Mouse (Mus musculus): Measurements from ENCODE around the gene Fbxl2.
A peak's percentile ranks its signal among the peaks of the same experiment; 100 is the strongest.

Fbxl2 gene

DNA sequence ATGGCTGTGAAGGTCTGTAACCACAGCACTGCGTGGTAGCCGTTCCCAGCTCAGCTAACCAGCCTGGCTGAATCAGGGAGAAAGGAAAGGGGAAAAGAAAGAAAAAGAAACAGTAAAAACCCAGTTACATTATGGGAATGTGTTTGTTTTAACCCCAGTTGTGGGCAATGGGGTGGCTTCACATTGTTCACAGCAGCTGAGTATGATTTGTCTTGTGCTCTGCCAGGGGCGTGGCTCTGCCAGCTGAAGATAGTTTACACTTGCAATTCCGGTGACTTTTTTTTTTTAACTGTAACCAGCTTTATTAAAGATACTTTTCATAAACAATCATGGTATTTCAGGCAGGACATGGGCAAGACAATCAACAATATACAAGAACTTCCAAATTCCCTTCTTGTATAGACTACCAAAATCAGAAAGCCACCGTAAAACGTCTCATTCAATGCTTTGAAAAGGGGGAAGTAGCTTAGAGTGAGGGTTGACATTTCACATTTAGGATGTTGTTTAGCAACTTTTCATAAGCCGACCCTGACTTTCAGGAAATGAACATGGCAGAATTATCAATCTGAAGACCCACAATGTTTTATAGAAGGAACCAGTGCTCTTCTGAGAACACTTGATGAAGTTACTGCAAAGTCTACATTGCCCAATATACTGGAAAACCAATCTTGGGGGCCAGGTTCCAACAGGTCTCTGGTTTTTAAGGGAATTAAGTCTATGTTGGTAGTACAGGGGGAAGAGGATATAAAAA, 26.8 kb downstream of the Fbxl2 start:
- no peak for DNase-seq (ENCODE audit: low spot score in 2 of 2)

DNA sequence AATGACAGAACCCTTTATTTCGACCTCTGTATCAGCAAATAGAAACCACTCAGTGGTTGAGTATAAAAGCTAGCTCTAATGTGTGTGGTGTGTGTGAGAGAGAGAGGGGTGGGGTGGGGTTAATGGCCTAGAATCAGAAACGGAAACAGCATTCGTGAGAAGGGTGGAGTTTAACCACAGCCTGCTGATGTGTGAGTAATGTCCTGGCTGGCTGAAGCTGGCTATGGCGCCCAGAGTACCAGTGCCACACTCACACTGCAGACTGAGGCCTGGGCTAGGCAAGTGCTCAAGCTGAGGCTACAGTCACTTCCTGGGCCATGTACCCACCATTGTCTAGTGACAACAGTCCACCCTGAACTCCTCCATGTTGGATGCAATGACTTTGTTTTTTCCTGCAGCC, 29.6 kb downstream of the Fbxl2 start:
- no peak for DNase-seq (ENCODE audit: low spot score in 2 of 2)

DNA sequence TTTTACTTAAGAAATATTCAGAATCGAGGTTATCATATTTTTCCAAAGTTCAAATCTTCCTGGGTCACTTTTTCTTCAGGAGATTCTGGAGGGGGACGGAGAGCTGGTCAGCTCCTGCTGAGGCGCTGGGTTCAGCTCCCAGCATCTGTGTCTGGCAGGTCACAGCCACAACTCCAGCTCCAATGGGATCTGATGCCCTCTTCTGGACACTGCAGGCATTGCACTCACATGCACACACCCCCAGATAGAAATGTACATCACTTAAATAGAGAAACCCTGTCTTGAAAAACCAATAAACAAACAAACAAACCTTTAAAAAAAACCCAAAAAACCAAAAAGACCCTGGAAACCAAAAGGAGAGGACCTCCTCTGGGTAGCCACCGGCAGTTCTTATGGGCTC, 30.3 kb downstream of the Fbxl2 start:
- DNase-seq (ENCODE audit: low spot score in 2 of 2) = no peak

DNA sequence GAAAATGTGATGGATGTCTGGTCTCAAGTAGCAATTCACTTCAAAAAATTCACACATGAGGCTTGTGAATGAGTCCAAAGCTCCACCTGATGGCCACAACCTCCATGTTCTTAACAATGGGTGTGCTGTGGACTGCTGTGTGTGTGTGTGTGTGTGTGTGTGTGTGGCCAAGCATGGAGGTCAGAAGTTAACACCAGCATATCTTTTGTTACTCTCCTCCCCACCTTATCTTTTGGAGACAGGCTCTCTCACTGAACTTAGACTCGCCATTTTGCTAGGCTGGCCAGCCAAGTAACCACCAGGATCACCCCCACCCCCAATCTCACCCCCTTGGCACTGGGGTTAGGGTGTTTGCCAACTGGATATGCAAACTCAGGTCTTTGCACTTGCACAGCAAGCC, 32.0 kb downstream of the Fbxl2 start:
- no peak for DNase-seq (ENCODE audit: low spot score in 2 of 2)

DNA sequence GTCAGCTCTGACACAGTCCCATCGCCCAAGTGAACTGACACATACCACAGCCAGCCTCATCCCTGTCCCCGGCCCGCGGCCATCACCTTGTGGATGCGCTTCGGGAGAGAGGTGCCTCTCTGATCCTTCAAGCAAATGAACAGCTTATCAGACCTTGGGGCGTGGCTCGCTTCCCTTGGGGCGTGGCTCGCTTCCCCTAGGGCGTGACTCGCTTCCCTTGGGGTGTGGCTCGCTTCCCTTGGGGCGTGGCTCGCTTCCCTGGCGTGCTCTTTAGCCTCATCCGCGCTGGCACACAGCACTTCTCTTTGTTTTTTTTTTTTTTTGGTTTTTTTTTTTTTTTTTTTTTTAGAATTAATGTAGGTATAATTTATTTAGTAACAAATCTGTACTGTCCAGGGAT, 34.8 kb downstream of the Fbxl2 start:
- DNase-seq (ENCODE audit: low spot score in 2 of 2) = no peak

DNA sequence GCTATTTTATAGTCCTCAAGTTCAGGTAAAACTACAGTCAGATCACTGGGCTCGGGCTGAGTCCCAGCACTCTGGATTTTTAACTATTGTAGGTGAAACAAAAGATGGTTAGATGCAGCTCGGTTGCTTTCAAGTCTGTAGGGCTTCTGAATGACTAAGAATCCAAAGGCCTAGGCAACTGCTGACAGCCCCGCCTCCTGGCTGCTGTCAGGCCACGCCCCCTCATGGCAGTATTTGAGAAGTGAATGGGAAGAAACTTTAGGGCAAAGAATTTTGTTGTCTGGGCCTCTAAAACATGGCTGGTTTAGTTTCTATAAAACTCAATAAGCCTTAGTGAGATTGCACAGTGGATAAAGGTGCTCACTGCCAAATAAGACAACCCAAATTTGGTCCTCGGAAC, 36.5 kb downstream of the Fbxl2 start:
- no peak for DNase-seq (ENCODE audit: low spot score in 2 of 2)

DNA sequence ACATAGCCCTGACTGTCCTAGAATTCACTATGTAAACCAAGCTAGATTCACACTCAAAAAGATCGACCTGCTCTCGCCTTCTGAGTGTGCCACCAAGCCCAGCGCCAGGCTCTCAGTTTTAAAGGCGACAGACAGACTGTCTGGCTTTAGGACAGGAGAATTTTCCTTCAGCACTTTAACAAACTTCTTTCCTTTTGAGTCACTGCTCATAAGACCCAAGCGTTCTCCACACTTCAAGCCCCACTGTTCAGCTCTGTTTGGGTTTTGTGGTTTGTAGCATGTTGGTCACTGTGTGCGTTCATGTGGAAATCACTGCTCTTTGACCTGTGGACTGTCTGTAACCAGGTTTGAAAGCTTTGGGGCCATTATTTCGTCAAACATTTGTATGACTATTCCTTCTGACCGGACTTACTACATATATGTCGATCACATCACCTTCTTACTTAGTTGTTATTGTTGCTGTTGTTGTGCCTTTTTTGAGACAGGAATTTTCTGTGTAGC, 38.1 kb downstream of the Fbxl2 start:
- no peak for DNase-seq (ENCODE audit: low spot score in 2 of 2)

DNA sequence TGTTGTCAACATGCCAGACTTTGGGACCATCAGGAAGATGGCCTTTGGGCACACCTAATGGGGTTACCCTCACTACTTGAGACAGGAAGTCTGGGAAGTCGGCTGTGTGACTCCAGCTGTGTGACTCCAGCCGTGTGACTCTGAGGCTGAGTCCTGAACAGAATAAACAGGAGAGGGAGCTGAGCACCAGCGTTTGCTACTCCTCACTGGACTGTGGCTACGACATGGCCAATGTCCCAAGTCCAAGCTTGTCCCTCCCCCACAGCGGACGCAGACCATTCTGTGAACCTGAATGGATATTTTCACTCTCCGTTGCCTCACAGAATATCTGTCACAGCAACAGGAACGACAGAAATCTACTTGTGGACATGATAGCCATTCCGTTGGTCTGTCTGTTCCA, 39.2 kb downstream of the Fbxl2 start:
- DNase-seq (ENCODE audit: low spot score in 2 of 2) = no peak

DNA sequence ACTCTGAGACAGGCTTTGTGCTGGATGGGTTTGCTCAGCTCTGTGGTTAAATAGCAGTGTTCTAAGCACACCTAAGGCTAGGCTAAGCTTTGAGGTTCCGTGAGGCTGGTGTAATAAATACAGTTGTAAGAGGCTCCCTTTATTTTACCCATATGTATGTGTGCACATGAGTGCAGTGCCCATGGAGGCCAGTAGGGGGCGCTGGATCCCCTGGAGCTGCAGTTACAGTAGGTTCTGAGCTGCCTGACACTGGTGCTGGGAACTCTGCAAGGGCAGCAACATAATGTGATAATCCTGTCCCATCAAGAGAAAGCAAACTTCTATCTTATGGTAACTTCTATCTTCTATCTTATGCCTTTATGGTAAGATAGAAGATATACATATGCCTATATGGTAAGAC, 47.7 kb downstream of the Fbxl2 start:
- DNase-seq (ENCODE audit: low spot score in 2 of 2) = no peak

DNA sequence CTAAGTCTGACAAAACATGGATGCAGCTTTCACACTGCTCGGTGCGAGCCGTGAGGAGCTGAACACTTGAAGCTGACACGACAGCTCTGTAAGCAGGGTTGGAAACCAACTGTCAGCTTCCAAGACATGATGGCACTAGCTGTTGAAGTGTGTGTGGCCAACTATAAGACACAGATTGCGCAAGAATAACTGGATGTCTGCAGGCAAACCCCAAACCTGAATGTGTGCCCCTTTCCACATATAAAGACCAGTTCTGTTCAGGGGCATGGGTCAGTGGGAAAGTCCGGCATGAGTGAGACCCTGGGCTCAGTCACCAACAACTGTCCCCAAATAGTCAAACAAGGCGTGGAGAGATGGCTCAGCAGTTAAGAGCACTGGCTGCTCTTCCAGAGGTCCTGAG, 53.2 kb downstream of the Fbxl2 start:
- DNase-seq (ENCODE audit: low spot score in 2 of 2) = no peak

DNA sequence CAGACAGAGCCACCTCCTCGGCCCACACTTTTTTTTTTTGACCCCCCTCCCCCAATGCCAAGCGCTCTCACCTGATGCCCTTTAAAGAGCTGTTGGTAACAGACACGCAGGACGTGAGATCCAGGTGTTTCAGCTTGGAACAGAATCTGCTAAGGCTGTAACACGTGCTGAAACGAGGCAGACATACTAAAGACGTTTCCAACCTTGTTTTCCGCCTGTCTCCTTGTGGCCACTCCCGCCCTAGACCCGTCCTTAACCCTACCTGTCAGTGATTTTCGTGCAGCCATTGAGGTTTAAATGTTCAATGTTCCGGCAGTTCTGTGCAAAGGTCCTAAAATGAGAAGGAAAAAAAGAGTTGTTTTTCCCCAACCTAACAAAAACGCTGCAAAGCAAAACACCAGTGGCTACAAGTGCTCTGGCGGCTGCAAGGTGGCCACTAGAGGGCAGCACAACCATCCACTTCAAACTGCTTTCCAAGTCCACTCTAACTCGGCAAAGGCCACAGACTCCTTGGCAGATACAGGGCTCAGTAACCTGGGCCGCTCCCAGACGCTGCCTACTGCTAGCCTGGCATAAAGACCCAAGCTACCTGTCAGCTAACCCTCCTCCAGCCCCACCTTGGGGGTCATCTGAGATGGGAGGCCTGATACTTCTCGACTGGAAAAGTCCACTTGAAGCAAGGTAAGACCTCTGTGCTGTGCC, 55.3 kb downstream of the Fbxl2 start:
- peak; percentile 62 to 70 for DNase-seq (ENCODE audit: low spot score in 2 of 2)

DNA sequence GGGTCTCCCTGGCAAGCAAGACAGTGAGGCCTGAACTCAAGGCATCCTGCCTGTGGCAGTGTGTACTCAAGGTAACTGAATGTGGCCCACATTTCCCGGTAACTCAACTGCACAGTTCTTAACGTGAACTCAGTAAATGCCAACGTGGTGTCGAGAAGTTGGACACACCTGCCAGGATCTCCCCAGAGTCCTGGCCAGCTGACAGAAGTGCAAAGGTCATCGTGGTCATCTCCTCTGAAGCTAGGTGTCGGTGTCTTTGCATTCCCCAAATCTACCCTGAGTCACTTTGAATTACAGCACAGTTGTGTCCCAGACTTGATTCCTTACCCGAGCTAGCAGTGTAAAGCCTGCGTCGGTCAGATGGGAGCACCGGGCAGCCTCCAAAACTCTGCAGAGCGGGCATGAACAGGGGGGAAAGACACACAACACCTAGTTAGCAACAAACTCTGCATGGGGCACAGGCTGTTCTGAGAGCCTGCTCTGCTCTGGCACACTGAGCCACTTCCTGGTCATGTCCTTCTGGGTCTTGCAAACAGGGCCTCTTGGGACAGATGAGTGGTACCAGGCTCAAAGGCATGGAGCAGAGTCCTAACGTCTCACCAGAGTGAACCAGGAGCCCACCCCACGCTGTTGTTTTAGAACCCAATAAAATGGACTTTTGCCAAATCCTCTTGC, 60.9 kb downstream of the Fbxl2 start:
- DNase-seq (ENCODE audit: low spot score in 2 of 2) = no peak

DNA sequence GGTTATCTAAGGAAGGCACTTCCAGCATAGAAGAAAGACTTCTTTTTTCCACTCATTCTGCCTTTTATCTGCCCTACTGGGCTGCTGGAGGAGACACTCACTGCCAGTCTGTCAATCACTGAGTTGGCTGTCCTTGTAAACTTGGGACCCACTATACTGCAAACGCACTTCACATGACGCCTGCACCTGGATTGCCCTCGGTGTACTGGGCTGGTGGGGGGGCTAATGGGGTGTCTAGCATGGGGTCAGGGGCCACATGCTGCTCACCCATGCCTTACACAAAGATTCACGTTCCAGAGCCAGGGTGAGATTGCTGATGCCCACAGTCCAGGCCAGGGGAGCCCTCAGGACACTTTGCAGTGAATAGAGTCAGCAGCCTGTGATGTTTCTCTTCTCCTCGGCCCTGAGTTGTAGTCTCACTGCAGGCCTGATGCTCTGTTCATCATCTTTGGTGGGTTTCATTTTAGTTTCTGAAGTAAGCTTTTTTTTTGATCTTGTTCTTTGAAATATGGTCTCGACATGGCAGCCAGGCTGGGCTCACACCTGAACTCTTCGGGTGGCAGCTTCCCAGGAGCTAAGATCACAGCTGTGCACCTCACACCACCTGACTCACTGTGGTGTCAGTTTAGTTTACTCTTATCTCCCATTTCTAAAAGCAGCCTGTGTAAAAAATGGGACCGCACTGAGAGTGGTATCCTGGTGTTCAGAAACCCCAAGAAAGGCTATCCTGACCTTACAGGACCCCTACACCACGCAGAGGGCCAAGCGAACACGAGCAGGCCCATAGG, 62.9 kb downstream of the Fbxl2 start:
- DNase-seq (ENCODE audit: low spot score in 2 of 2) = no peak

DNA sequence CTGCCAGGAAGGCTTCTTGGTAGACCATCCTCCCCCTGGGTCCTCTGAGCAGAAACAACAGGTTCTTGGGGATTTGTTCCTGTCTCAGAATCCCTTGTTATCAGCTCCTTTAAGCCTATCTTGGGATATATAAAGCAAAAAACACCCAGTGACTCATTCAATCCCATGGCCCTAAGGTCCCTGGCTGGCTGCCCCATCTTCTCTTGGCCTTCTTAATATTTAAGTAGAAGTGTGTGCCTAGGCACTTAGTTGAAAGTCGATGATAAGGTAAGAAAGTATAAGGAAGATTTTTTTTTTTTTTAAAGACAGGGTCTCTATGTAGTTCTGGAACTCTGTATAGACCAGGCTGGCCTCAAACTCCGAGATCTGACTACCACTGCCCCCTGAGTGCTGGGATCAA, 63.5 kb downstream of the Fbxl2 start:
- no peak for DNase-seq (ENCODE audit: low spot score in 2 of 2)

DNA sequence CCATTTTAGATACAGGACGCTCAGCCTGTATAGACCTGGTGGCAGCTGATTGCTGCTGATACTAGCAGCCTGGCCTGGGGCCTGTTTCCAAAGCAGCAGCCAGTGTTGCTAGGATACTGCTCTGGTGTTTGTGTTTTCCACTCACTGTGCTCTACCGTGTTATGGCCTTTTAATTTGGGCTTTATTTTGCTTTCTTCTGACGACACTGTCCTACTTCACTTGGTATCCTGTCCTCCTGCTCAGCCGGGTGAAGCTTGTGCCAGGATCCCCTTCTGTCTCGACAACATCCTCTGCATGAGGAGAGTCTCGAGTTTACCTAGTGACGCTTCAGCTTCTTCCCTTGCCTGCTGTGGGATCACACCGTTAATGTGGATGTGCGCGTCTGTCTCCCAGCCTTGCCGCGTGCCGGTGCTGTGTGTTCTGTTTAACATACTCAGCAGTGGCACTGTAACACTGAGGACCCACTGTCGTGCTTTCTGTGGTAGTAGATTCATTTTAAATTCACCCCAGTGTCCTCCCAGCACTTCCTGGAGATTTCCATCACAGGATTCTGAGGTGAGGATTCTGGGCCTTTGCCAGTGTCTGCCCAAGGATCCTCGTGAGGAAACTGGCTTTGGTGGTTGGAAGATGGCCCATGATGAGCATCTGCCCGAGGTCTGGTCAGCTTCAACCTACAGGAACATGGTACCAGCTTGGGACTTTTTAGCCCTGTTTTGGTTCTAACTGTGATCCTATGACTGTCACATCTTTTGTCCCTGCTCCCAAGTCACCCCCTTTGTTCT, 64.7 kb downstream of the Fbxl2 start:
- DNase-seq (ENCODE audit: low spot score in 2 of 2) = no peak

DNA sequence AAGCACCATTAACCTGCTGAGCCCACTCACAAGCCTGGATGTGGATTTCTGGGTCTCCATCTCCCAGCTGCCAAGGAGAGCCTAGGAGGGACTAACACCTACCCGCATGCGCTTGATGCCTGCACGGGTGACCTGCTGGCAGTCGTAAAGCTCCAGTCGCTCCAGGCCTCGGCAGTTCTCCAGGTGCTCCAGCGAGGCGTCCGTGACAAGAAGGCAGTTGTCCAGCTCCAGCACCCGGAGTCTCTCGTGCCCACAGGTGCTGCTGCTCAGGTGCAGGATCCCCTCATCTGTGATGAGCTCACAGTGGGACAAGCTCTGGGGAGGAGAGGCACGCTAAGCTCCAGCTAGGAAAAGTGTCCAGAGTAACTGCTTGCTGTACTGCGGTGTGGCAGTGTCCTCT, 66.6 kb downstream of the Fbxl2 start:
- DNase-seq (ENCODE audit: low spot score in 2 of 2) = no peak

DNA sequence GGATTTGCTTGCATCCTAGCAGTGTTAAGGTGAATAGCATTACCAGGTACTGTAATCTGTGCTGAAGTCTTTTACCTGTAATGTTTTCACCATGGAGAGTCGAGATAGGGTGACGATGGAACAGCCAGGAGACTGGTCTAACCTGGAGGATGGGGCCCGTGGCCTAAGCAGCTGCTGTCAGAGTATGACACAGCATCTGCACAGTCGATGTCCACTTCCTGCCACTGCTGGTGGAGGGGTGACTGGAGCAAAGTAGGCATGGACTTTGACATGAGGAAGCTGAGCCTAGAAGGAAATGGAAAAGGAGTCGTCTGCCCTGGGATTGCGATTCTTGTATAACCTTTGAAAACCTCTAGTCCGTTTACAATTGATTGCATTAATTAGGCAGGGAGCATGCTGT, 67.3 kb downstream of the Fbxl2 start:
- DNase-seq (ENCODE audit: low spot score in 2 of 2) = no peak

DNA sequence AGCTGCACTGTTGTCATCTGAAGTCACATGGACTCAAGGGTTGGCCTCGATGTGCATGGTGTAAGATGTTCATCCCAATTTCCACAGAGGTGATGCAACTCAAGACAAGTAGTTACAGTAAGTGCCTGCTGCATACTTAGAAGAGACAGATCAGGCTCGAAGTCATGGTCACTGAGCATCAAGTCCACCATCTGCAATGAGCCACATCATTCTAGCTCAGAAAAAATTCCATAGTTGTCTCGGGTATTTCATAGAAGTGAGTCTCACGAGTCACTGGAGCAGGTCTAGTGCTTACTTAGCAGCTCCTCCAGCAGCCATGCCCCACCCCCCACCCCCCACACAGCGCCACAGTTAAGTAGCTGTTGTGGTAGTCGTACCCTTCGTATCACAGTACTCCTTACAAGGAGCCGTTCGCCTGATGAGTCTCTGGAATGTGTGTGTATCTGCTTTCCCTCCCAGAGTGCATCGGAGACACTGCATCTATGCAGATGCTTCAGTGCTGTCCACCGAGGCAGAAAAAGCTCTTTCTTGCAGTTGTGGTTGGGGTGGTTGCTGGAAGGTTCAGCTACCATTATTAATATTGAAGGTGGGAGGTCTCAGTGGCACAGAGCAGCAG, 68.7 kb downstream of the Fbxl2 start:
- no peak for DNase-seq (ENCODE audit: low spot score in 2 of 2)

DNA sequence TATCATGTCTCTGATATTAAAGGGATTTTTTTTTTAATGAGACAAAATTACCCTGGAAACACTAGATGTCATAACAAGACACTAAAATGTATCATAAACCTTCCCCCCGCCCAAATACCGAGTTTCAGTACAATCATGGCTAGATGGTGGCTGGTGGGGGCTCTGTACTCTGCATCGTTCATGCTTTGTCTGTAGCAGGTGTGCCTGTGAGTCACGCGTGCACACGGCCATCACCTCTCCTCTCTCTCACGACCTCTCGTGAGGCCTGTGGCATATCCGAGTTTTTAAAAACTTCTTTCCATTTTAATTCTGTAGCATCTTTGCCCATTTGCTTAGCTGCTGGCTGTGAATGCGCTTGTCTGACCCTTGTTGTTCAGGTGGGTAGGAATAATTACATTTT, 69.7 kb downstream of the Fbxl2 start:
- DNase-seq (ENCODE audit: low spot score in 2 of 2) = no peak

DNA sequence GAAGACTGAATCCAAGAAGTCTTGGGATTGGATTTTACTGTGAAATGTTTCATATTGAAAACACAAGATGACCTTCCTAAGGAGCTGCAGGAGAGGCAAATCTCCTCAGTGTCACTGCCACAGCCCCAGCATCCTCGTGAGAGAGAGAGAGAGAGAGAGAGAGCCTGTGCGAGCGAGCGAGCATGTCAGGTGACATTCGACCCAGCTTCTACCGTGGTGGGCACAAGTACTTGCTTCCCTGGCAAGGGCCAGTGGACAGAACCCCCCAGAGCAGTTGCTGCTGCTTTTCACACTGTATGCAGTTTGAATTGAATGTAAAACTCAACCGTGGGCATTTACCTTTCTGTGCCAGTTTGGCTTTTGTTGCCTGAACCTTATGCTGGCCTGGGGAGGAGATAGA, 70.5 kb downstream of the Fbxl2 start:
- DNase-seq (ENCODE audit: low spot score in 2 of 2) = no peak

DNA sequence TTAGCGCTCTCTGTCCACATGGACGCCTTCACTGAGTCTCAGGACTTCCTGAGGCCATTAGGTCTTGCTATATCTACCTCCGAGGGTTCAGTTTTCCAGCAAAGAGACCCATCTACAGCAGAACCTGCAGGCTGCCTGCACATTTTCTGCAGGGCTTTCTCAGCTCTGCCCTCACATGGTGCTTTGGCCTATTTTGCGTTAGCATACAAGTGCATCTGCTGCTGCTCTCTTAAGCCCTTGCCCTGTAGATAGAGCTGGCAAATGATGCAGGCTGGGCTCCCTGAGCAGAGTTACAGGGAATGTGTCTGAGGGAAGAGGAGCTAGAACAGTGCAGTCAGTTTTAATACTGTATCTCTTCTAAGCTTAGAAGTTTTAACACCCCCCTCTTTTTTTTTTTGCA, 71.0 kb downstream of the Fbxl2 start:
- no peak for DNase-seq (ENCODE audit: low spot score in 2 of 2)
